Mouse (Mus musculus): ENCODE results near the gene Tctex1d1. TPM values are rescaled to one million over a fixed set of nuclear protein-coding genes. Genes with fewer than 3 reads are reported as not detected.

Gene Tctex1d1
- total RNA-seq, 2 experiments from 2014 or later: not detected

- no peak for DNase-seq (ENCODE audit: low spot score)
- intact Hi-C loops (cut with DNase I): no loop called here
These were observed 64.6 kb downstream of the Tctex1d1 start for GRCm38 (mm10) chr4:103042997-103043396.

GRCm38 (mm10) chr4:103048046-103048445 is 69.6 kb downstream of the Tctex1d1 start:
- no peak for DNase-seq (ENCODE audit: low spot score)
- intact Hi-C loops (cut with DNase I): no loop called here

Other genes starting within 250 kb of the Tctex1d1 start
- gene Sgip1, start 237.3 kb upstream of the Tctex1d1 start, total RNA-seq (2021): 1 to 10 TPM in 1 of 2 experiments, under 1 TPM in 1; 0.88 to 1.1 TPM
- not detected for gene Insl5, start 48.2 kb downstream of the Tctex1d1 start, total RNA-seq (2021)
- gene Mier1, start 135.8 kb downstream of the Tctex1d1 start, total RNA-seq (2021): 10 to 100 TPM; 31.1 to 35.6 TPM
- gene Wdr78, start 135.9 kb downstream of the Tctex1d1 start, total RNA-seq (2021): 1 to 10 TPM in 1 of 2 experiments, under 1 TPM in 1; 0.64 to 1.6 TPM
- 1 to 10 TPM; 6.7 to 7.7 TPM for gene Slc35d1, start 236.6 kb downstream of the Tctex1d1 start, total RNA-seq (2021)

Data from heart, postnatal 25 days (tissue).